Mouse (Mus musculus): ENCODE data around the gene Bok. TPM values are rescaled to one million over a fixed set of nuclear protein-coding genes. Genes with fewer than 3 reads are reported as not detected.

Gene Bok
- polyA plus RNA-seq, 1 experiment from 2014 or later, result 33.2 TPM

DNA sequence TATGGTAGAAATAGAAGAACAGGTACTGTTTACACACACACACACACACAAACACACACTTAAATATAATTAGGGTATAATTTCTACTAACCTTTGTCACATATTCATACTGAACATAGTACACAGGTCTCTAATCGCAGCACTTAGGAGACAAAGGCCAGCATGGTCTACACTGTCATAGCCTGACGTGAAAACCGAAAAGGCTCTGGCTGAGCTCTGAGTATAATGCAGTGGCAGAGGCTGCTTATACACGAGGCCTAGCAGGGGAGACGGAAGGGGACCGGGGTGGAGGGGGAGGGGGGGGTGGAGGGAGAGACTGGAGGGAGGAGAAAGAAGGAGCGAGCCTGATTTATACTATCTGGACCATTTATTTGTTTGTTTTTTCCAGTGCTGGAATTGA is 36.1 kb downstream of the Bok start:
- no peaks in the 10 kb centered on the region for H3K27me3 ChIP-seq (ENCODE audit: control insufficient read depth, insufficient read depth, low read length)
- WGBS (ENCODE audit: insufficient replicate concordance), result 69% methylated on average over 7 of the region's 7 CpGs
- no peak for ATAC-seq (replicated peaks; ENCODE audit: insufficient number of reproducible peaks, low FRiP score, low TSS enrichment)
- H3K27ac ChIP-seq (ENCODE audit: low read depth, low read length), result no peak overlapping the region
- no peak overlapping the region for H3K4me2 ChIP-seq
- peaks cover 13% of the 10 kb centered on the region for H3K4me1 ChIP-seq (ENCODE audit: control insufficient read depth, insufficient read depth, low read length)
- no peaks in the 10 kb centered on the region for H3K9me3 ChIP-seq (replicated peaks; ENCODE audit: control insufficient read depth, low read length)
- H3K4me3 ChIP-seq (ENCODE audit: low read depth, low read length), result no peak overlapping the region
- H3K36me3 ChIP-seq (ENCODE audit: control insufficient read depth, insufficient read depth, low read length), result no peaks in the 10 kb centered on the region
- no peak overlapping the region for H3K9ac ChIP-seq (ENCODE audit: low read depth, low read length)

DNA sequence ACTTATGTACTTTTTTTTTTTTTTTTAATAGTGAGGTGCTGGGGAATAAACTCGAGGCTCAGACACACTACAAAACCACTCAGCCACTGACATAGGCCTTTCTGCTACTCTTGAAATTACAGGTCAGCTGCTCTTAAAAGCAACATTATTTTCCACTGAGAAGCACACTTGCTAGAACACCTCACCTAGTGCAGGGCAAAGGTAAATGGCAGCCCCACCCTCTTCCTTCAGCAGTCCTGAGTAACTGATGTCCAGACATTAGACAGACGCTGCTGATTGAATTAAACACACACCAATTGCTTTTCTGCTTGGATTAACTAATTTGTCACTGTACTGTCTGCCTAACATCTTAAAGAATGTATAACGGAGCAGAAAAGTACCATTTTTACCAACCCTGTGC is 39.2 kb downstream of the Bok start:
- WGBS (ENCODE audit: insufficient replicate concordance), result 86% methylated on average over 3 of the region's 3 CpGs
- ATAC-seq (replicated peaks; ENCODE audit: insufficient number of reproducible peaks, low FRiP score, low TSS enrichment), result no peak
- Histone ChIP-seq H3K4me3 (ENCODE audit: low read depth, low read length) (no peak overlapping the region), H3K4me1 (ENCODE audit: control insufficient read depth, insufficient read depth, low read length) (peaks cover 8% of the 10 kb centered on the region), H3K4me2 (no peak overlapping the region), H3K9ac (ENCODE audit: low read depth, low read length) (no peak overlapping the region), H3K9me3 (replicated peaks; ENCODE audit: control insufficient read depth, low read length) (no peaks in the 10 kb centered on the region), H3K27me3 (ENCODE audit: control insufficient read depth, insufficient read depth, low read length) (no peaks in the 10 kb centered on the region), H3K36me3 (ENCODE audit: control insufficient read depth, insufficient read depth, low read length) (no peaks in the 10 kb centered on the region), H3K27ac (ENCODE audit: low read depth, low read length) (no peak overlapping the region)

DNA sequence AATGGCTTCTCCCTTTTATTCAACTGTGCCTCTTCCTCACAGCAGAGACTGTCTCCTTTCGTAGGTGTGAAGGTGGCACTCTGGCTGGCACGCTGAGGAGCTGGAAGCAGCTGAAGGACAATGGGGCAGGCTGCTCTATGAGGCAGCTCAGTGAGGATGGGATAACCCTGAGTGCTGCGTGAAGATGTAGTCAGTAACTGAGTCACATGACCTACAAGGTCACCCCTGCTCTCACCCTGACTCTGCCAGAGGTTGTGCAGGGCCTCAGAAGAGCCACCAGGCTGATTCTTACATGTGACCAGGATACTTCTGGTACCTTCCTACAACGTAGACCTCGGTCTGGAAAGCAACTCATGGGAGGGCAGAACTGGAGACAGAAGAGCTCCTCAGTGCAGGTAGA is 40.2 kb downstream of the Bok start:
- ATAC-seq (replicated peaks; ENCODE audit: insufficient number of reproducible peaks, low FRiP score, low TSS enrichment), result peak; percentile 40; the same call in 1 of the 2 replicates
- Histone ChIP-seq H3K36me3 (ENCODE audit: control insufficient read depth, insufficient read depth, low read length) (no peaks in the 10 kb centered on the region), H3K9ac (ENCODE audit: low read depth, low read length) (no peak overlapping the region), H3K27ac (ENCODE audit: low read depth, low read length) (no peak overlapping the region), H3K4me3 (ENCODE audit: low read depth, low read length) (no peak overlapping the region), H3K4me1 (ENCODE audit: control insufficient read depth, insufficient read depth, low read length) (peaks cover 5% of the 10 kb centered on the region; the same call in 1 of the 2 replicates), H3K4me2 (no peak overlapping the region), H3K9me3 (replicated peaks; ENCODE audit: control insufficient read depth, low read length) (no peaks in the 10 kb centered on the region), H3K27me3 (ENCODE audit: control insufficient read depth, insufficient read depth, low read length) (no peaks in the 10 kb centered on the region)
- WGBS (ENCODE audit: insufficient replicate concordance), result 67% methylated on average over 5 of the region's 5 CpGs

DNA sequence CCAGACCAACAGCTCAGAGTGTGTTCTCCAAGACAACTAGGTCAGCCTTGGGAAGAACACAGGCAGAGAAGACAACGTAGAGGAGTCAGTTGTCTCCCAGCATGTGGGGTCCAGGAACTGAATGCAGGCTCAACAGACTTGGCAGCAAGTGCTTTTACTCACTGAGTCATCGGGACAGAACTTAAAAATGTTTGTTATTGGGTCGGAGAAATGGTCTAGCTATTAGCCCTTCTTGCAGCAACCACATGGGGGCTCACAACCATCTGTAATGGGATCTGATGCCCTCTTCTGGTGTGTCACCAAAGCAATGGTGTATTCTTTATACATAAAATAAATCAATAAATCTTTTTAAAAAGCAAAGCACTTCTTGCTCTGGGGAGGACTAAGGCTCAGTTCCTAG is 40.7 kb downstream of the Bok start:
- no peak overlapping the region for H3K4me2 ChIP-seq
- WGBS (ENCODE audit: insufficient replicate concordance), result 78% methylated on average over 3 of the region's 3 CpGs
- no peak for ATAC-seq (replicated peaks; ENCODE audit: insufficient number of reproducible peaks, low FRiP score, low TSS enrichment)
- H3K4me1 ChIP-seq (ENCODE audit: control insufficient read depth, insufficient read depth, low read length), result peaks cover 7% of the 10 kb centered on the region; the same call in 1 of the 2 replicates
- H3K27ac ChIP-seq (ENCODE audit: low read depth, low read length), result no peak overlapping the region
- no peak overlapping the region for H3K9ac ChIP-seq (ENCODE audit: low read depth, low read length)
- H3K36me3 ChIP-seq (ENCODE audit: control insufficient read depth, insufficient read depth, low read length), result no peaks in the 10 kb centered on the region
- H3K9me3 ChIP-seq (replicated peaks; ENCODE audit: control insufficient read depth, low read length), result no peaks in the 10 kb centered on the region
- H3K4me3 ChIP-seq (ENCODE audit: low read depth, low read length), result no peak overlapping the region
- H3K27me3 ChIP-seq (ENCODE audit: control insufficient read depth, insufficient read depth, low read length), result no peaks in the 10 kb centered on the region

DNA sequence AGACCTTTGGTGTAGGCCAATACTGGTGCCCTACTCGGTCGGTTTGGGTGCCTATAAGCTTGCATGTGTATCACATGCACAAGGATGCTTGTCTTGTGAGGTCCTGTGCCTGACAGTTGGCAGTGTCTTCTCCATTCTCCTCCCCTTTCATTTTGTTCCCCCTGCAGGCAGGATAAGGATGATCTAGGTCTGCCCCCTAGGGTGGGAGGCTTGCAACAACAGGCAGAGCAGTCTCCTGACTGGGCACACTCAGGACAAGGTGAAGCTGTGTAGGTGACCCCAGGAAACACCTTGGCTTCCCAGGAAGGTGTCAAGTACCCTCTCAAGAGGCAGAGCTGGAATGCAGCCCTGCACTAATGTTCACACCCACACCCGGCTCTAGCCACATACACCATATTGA is 41.5 kb downstream of the Bok start:
- Histone ChIP-seq H3K4me1 (ENCODE audit: control insufficient read depth, insufficient read depth, low read length) (peaks cover 13% of the 10 kb centered on the region; the same call in 1 of the 2 replicates), H3K9me3 (replicated peaks; ENCODE audit: control insufficient read depth, low read length) (no peaks in the 10 kb centered on the region), H3K9ac (ENCODE audit: low read depth, low read length) (no peak overlapping the region), H3K27me3 (ENCODE audit: control insufficient read depth, insufficient read depth, low read length) (no peaks in the 10 kb centered on the region), H3K27ac (ENCODE audit: low read depth, low read length) (no peak overlapping the region), H3K4me2 (no peak overlapping the region), H3K36me3 (ENCODE audit: control insufficient read depth, insufficient read depth, low read length) (no peaks in the 10 kb centered on the region), H3K4me3 (ENCODE audit: low read depth, low read length) (no peak overlapping the region)
- ATAC-seq (replicated peaks; ENCODE audit: insufficient number of reproducible peaks, low FRiP score, low TSS enrichment), result peak; percentile 43
- WGBS (ENCODE audit: insufficient replicate concordance), result 58% methylated on average over 3 of the region's 3 CpGs

DNA sequence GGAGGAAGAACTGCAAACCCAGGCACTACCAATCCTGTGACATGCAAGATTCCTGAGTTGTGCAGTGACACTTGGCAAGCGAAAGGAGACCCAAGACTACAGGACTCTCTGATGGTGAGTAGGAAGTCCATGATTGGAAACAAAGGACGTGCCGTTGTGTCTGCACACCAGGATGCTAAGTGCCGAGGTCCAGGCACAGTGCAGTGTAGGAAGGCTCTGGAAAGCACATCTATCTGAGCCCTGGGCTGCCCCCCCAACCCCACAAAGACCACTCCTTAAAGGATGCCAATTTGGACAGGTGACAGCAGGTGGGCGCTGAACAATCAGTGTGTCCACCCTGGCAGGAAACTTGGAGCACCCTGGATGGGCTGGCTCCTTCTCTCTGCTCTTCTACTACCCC is 45.6 kb downstream of the Bok start:
- ATAC-seq (replicated peaks; ENCODE audit: insufficient number of reproducible peaks, low FRiP score, low TSS enrichment), result no peak
- Histone ChIP-seq H3K36me3 (ENCODE audit: control insufficient read depth, insufficient read depth, low read length) (no peaks in the 10 kb centered on the region), H3K9ac (ENCODE audit: low read depth, low read length) (no peak overlapping the region), H3K9me3 (replicated peaks; ENCODE audit: control insufficient read depth, low read length) (no peaks in the 10 kb centered on the region), H3K27ac (ENCODE audit: low read depth, low read length) (no peak overlapping the region; the same call in 1 of the 2 replicates), H3K27me3 (ENCODE audit: control insufficient read depth, insufficient read depth, low read length) (no peaks in the 10 kb centered on the region), H3K4me1 (ENCODE audit: control insufficient read depth, insufficient read depth, low read length) (peaks cover 9% of the 10 kb centered on the region; the same call in 1 of the 2 replicates), H3K4me3 (ENCODE audit: low read depth, low read length) (no peak overlapping the region), H3K4me2 (peak overlapping the region; percentile 36; the same call in 1 of the 2 replicates)
- WGBS (ENCODE audit: insufficient replicate concordance), result 84% methylated on average over 5 of the region's 5 CpGs

DNA sequence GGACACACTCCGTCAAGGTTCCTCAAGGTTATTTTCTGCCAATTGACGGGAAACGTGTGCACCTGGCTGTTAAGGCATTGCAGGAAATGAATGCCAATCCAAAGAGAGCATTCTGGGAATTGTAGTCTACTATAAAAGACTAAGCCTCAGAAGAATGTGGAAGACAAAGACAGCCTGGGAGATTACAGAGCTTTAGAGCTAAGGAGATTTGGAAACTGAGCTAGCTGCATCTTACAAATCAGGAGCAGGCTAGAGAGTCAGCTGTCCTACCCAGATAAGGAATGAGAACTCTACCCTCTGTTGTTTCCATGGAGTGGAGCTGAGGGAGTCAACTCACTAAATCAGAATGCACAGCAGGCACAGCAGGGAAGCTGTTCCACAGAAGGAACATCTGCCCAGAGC is 46.4 kb downstream of the Bok start:
- Histone ChIP-seq H3K36me3 (ENCODE audit: control insufficient read depth, insufficient read depth, low read length) (no peaks in the 10 kb centered on the region), H3K27ac (ENCODE audit: low read depth, low read length) (0 out of 2 replicates have a peak overlapping the region, but pooled peaks have one; percentile 16), H3K4me1 (ENCODE audit: control insufficient read depth, insufficient read depth, low read length) (peaks cover 9% of the 10 kb centered on the region; the same call in 1 of the 2 replicates), H3K9me3 (replicated peaks; ENCODE audit: control insufficient read depth, low read length) (no peaks in the 10 kb centered on the region), H3K4me2 (peak overlapping the region; percentile 34), H3K27me3 (ENCODE audit: control insufficient read depth, insufficient read depth, low read length) (no peaks in the 10 kb centered on the region), H3K4me3 (ENCODE audit: low read depth, low read length) (no peak overlapping the region), H3K9ac (ENCODE audit: low read depth, low read length) (peak overlapping the region; percentile 43; the same call in 1 of the 2 replicates)
- ATAC-seq (replicated peaks; ENCODE audit: insufficient number of reproducible peaks, low FRiP score, low TSS enrichment), result no peak
- 17% methylated on average over 3 of the region's 3 CpGs for WGBS (ENCODE audit: insufficient replicate concordance)

DNA sequence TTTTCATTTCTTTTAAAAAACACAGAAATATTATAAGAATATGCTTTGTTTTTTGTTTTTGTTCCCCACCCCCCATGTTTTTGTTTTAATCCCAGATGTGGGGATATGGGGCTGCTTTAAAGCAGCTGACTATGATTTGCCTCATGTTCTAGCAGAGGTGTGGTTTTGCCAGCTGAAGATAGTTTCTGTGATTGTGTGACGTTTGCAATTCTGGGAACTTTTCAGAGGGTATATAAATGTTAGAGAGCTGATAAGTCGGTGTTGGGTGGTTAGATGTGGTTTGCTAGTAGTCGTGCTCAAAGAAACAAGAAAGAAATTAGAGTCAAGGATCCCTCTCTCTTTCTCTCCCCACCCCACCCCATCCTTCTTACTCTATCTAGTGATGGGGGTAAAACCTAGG is 50.4 kb downstream of the Bok start:
- ATAC-seq (replicated peaks; ENCODE audit: insufficient number of reproducible peaks, low FRiP score, low TSS enrichment), result no peak
- no peak overlapping the region for H3K4me2 ChIP-seq
- no peak overlapping the region for H3K9ac ChIP-seq (ENCODE audit: low read depth, low read length)
- H3K36me3 ChIP-seq (ENCODE audit: control insufficient read depth, insufficient read depth, low read length), result no peaks in the 10 kb centered on the region
- H3K27ac ChIP-seq (ENCODE audit: low read depth, low read length), result no peak overlapping the region
- 82% methylated on average over 3 of the region's 3 CpGs for WGBS (ENCODE audit: insufficient replicate concordance)
- H3K9me3 ChIP-seq (replicated peaks; ENCODE audit: control insufficient read depth, low read length), result no peaks in the 10 kb centered on the region
- no peaks in the 10 kb centered on the region for H3K27me3 ChIP-seq (ENCODE audit: control insufficient read depth, insufficient read depth, low read length)
- H3K4me1 ChIP-seq (ENCODE audit: control insufficient read depth, insufficient read depth, low read length), result peaks cover 12% of the 10 kb centered on the region; the same call in 1 of the 2 replicates
- no peak overlapping the region for H3K4me3 ChIP-seq (ENCODE audit: low read depth, low read length)

DNA sequence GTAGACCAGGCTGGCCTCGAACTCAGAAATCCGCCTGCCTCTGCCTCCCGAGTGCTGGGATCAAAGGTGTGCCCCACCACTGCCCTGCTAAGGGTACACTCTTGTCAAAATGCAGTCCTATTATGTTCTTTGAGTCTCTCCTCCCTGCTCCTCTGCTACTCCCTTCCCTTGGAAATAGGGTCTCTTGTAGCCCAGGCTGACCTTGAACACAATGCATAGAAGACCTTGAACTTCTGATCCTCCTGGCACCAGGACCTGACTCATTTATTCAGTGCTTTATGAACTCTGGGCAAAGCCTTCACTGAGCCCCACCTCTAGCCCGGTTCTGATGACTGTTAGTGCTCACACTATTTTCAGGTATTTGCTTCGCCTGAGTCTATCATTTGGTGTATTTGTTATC is 52.3 kb downstream of the Bok start:
- WGBS (ENCODE audit: insufficient replicate concordance), result 88% methylated on average over 5 of the region's 5 CpGs
- no peak for ATAC-seq (replicated peaks; ENCODE audit: insufficient number of reproducible peaks, low FRiP score, low TSS enrichment)

More for the DNA sequence above, 52.3 kb downstream of the Bok start:
- H3K27ac ChIP-seq (ENCODE audit: low read depth, low read length), result no peak overlapping the region
- H3K36me3 ChIP-seq (ENCODE audit: control insufficient read depth, insufficient read depth, low read length), result no peaks in the 10 kb centered on the region
- H3K9ac ChIP-seq (ENCODE audit: low read depth, low read length), result no peak overlapping the region
- no peaks in the 10 kb centered on the region for H3K9me3 ChIP-seq (replicated peaks; ENCODE audit: control insufficient read depth, low read length)
- H3K4me1 ChIP-seq (ENCODE audit: control insufficient read depth, insufficient read depth, low read length), result peaks cover 14% of the 10 kb centered on the region
- H3K4me2 ChIP-seq, result no peak overlapping the region
- no peak overlapping the region for H3K4me3 ChIP-seq (ENCODE audit: low read depth, low read length)
- no peaks in the 10 kb centered on the region for H3K27me3 ChIP-seq (ENCODE audit: control insufficient read depth, insufficient read depth, low read length)
